Comparison of ENCODE assay signal across 14 mouse cellular contexts in genomic region chr14:47086123-47086522, GRCm38 (mm10).
DNase-seq lines count a peak whose midpoint lies in the region; ATAC-seq and TF ChIP-seq lines count a peak whose summit lies in the region.
"Had no signal": no experiment of that assay in that cellular context is flagged by ENCODE, and none has a peak within 500 bp of the region (broad histone marks: within the 10 kb centered on the region; RNA-seq: fewer than 3 reads in every experiment).

No protein-coding gene starts in this region.

- no peaks in the 10 kb centered on the region for H3K79me2 ChIP-seq in CH12.LX (replicated peaks; ENCODE audit: control insufficient read depth, extremely low read depth, insufficient read depth, poor library complexity, severe bottlenecking)

- intact Hi-C loops in gastrocnemius, adult 2 months (cut with DNase I), result loop anchor here (1.0 to 5.0 kb wide), 5 partner anchors 81 to 254 kb away; partner anchors contain the start of gene Cgrrf1
- intact Hi-C loops in gastrocnemius, postnatal 14 days (cut with DNase I; ENCODE audit: low total_unique reads), result loop anchor here (2.0 to 10.0 kb wide), 2 partner anchors 169 to 205 kb away; no protein-coding TSS in a partner anchor
- intact Hi-C loops in heart, postnatal 14 days (cut with DNase I), result loop anchor here (1.0 to 10.0 kb wide), 5 partner anchors 85 to 309 kb away; partner anchors contain the start of gene Cgrrf1

- H3K4me3 ChIP-seq in gastrocnemius, adult 2 months, result no peak overlapping the region
- no peak overlapping the region for H3K4me3 ChIP-seq in heart, embryonic 15.5 days
- H3K4me3 ChIP-seq in liver, embryonic 11.5 days (ENCODE audit: low read depth, low read length), result no peak overlapping the region
- peak overlapping the region in 2 of 3 experiments; percentile 21 to 44 for H3K4me3 ChIP-seq in CH12.LX (replicated peaks in 1 of 3; ENCODE audit: low read depth in 2 of 3, low read length in 2 of 3, poor library complexity in 1 of 3)
- H3K4me3 ChIP-seq: myocyte had no signal

- no peak overlapping the region for H3K4me2 ChIP-seq in heart, embryonic 15.5 days
- peak overlapping the region; percentile 82 for H3K4me2 ChIP-seq in liver, embryonic 11.5 days
- peak overlapping the region; percentile 96 for H3K4me2 ChIP-seq in CH12.LX (ENCODE audit: insufficient read depth, low read depth, poor library complexity, severe bottlenecking)

- H3K27me3 ChIP-seq in heart, embryonic 15.5 days, result no peaks in the 10 kb centered on the region
- no peaks in the 10 kb centered on the region; the same call in 1 of the 2 replicates for H3K27me3 ChIP-seq in liver, embryonic 11.5 days (replicated peaks; ENCODE audit: control insufficient read depth, insufficient read depth, low read length)
- H3K27me3 ChIP-seq in CH12.LX (replicated peaks), result no peaks in the 10 kb centered on the region
- H3K27me3 ChIP-seq: kidney, embryonic 15.5 days; liver, embryonic 13.5 days; neural tube, embryonic 13.5 days; stomach, embryonic 15.5 days had no signal

- peaks cover 3% of the 10 kb centered on the region; the same call in 1 of the 2 replicates for H3K36me3 ChIP-seq in heart, embryonic 15.5 days
- H3K36me3 ChIP-seq in liver, embryonic 11.5 days (ENCODE audit: control insufficient read depth, insufficient read depth, low read length), result no peaks in the 10 kb centered on the region
- peaks cover 0 to 3% of the 10 kb centered on the region in 2 experiments for H3K36me3 ChIP-seq in CH12.LX (replicated peaks in 1 of 2; ENCODE audit: control insufficient read depth in 1 of 2, insufficient read depth in 1 of 2, low read length in 1 of 2)
- H3K36me3 ChIP-seq: kidney, embryonic 15.5 days; liver, embryonic 13.5 days; neural tube, embryonic 13.5 days; stomach, embryonic 15.5 days had no signal

- no peak for TF ChIP-seq POLR2A in CH12.LX (IDR thresholded peaks at IDR 0.05; ENCODE audit: low read depth, low read length)

- H3K4me1 ChIP-seq in heart, embryonic 15.5 days (replicated peaks), result peaks cover 60% of the 10 kb centered on the region
- H3K4me1 ChIP-seq in liver, embryonic 11.5 days (replicated peaks; ENCODE audit: control insufficient read depth, insufficient read depth, low read length), result peaks cover 11% of the 10 kb centered on the region
- H3K4me1 ChIP-seq in CH12.LX (ENCODE audit: control insufficient read depth in 1 of 2, insufficient read depth in 2 of 2), result peaks cover 7 to 61% of the 10 kb centered on the region in 2 experiments

- H3K27ac ChIP-seq in gastrocnemius, adult 2 months, result peak overlapping the region; percentile 90
- peak overlapping the region; percentile 77; the same call in 1 of the 2 replicates for H3K27ac ChIP-seq in heart, embryonic 15.5 days
- no peak overlapping the region for H3K27ac ChIP-seq in liver, embryonic 11.5 days (ENCODE audit: low read depth, low read length)
- H3K27ac ChIP-seq in CH12.LX (ENCODE audit: insufficient read depth, low read depth), result no peak overlapping the region; the same call in 1 of the 2 replicates
- H3K27ac ChIP-seq: kidney, embryonic 15.5 days; liver, embryonic 13.5 days; neural tube, embryonic 13.5 days; stomach, embryonic 15.5 days had no signal

- no peak for DNase-seq in gastrocnemius, adult 2 months
- no peak for DNase-seq in gastrocnemius, postnatal 14 days
- no peak for DNase-seq in heart, postnatal 14 days
- DNase-seq in liver, embryonic 11.5 days (ENCODE audit: low spot score), result no peak
- DNase-seq in liver (no peak), CH12.LX (ENCODE audit: extremely low read depth) (peak; percentile 88)
- no peak for DNase-seq in embryo, embryonic 11 days

- peak; percentile 82 for TF ChIP-seq EP300 in CH12.LX (IDR thresholded peaks at IDR 0.05; ENCODE audit: low read length)

- no peaks in the 10 kb centered on the region for H3K9me3 ChIP-seq in heart, embryonic 15.5 days (replicated peaks)
- H3K9me3 ChIP-seq in liver, embryonic 11.5 days (ENCODE audit: control insufficient read depth, low read length), result no peaks in the 10 kb centered on the region
- no peaks in the 10 kb centered on the region for H3K9me3 ChIP-seq in CH12.LX (replicated peaks; ENCODE audit: low read length)
- H3K9me3 ChIP-seq: forebrain, embryonic 10.5 days; kidney, embryonic 15.5 days; liver, embryonic 13.5 days; neural tube, embryonic 13.5 days; stomach, embryonic 15.5 days had no signal

- in situ Hi-C loops in CH12.LX (cut with MboI; ENCODE audit: low pct_ligation_motif_present, low pct_unique_long_range_greater_than_20kb, low sequenced_read_pairs), result loop anchor here (5.0 kb wide), 1 partner anchor 204 kb away; the partner anchor contains the start of gene Samd4

- no peak for ATAC-seq in heart, embryonic 15.5 days (replicated peaks; ENCODE audit: insufficient number of reproducible peaks, insufficient read depth, low FRiP score, low read depth)
- ATAC-seq in liver, embryonic 11.5 days (replicated peaks; ENCODE audit: low FRiP score), result no peak

- dilution Hi-C loops in CH12.LX (cut with MboI; ENCODE audit: extremely low pct_ligation_motif_present, extremely low pct_unique_long_range_greater_than_20kb, low sequenced_read_pairs), result no loop called here

- WGBS in heart, embryonic 15.5 days, result 60% methylated on average over 3 of the region's 3 CpGs
- 53% methylated on average over 3 of the region's 3 CpGs for WGBS in liver, embryonic 11.5 days

- no peak for TF ChIP-seq CTCF in gastrocnemius, adult 2 months (IDR thresholded peaks at IDR 0.05)
- no peak for TF ChIP-seq CTCF in CH12.LX (conservative IDR thresholded peaks at IDR 0.05 in 1 of 2, IDR thresholded peaks at IDR 0.05 in 1 of 2; ENCODE audit: low read depth in 2 of 2, low read length in 2 of 2)

- no peak overlapping the region for H3K9ac ChIP-seq in heart, embryonic 15.5 days
- no peak overlapping the region for H3K9ac ChIP-seq in liver, embryonic 11.5 days (ENCODE audit: low read depth, low read length)
- H3K9ac ChIP-seq in CH12.LX (ENCODE audit: insufficient read depth, low read depth), result peak overlapping the region; percentile 16; the same call in 1 of the 2 replicates
- H3K9ac ChIP-seq: stomach, embryonic 15.5 days had no signal

- TF ChIP-seq RAD21 in CH12.LX (IDR thresholded peaks at IDR 0.05; ENCODE audit: low read depth, low read length), result no peak

TF ChIP-seq in CH12.LX, 34 proteins besides CTCF, POLR2A, EP300 and RAD21:
- TF ChIP-seq ZNF384 (IDR thresholded peaks at IDR 0.05; ENCODE audit: low read depth, low read length), result 0 out of 2 replicates have a peak, but pooled peaks have one; percentile 15
- TF ChIP-seq SMC3 (IDR thresholded peaks at IDR 0.05; ENCODE audit: low read depth, low read length), result no peak
- TF ChIP-seq TBP (conservative IDR thresholded peaks at IDR 0.05; ENCODE audit: low read depth, low read length), result no peak
- no peak for TF ChIP-seq CHD1 (IDR thresholded peaks at IDR 0.05; ENCODE audit: low read depth, low read length)
- TF ChIP-seq MAFK (IDR thresholded peaks at IDR 0.05; ENCODE audit: insufficient replicate concordance, low read length), result no peak
- TF ChIP-seq CHD2 (IDR thresholded peaks at IDR 0.05; ENCODE audit: low read length), result peak; percentile 52; the same call in 1 of the 2 replicates
- TF ChIP-seq MAZ (IDR thresholded peaks at IDR 0.05; ENCODE audit: low read depth, low read length), result peak; percentile 82; the same call in 1 of the 2 replicates
- TF ChIP-seq ETS1 (conservative IDR thresholded peaks at IDR 0.05; ENCODE audit: low read depth, low read length), result peak; percentile 69
- TF ChIP-seq USF1 (IDR thresholded peaks at IDR 0.05; ENCODE audit: low read depth, low read length), result no peak
- TF ChIP-seq MXI1 (IDR thresholded peaks at IDR 0.05; ENCODE audit: low read depth, low read length), result no peak
- no peak for TF ChIP-seq MYC (IDR thresholded peaks at IDR 0.05; ENCODE audit: low read depth, low read length)
- TF ChIP-seq TCF12 (IDR thresholded peaks at IDR 0.05; ENCODE audit: low read depth, low read length), result peak; percentile 39; the same call in 1 of the 2 replicates
- TF ChIP-seq IRF4 (IDR thresholded peaks at IDR 0.05; ENCODE audit: low read depth, low read length), result peak; percentile 74
TF ChIP-seq in CH12.LX: peak in this region for 6.

Comparison
In these comparisons a context has a peak if more than half of its experiments do, and no peak if none do; other contexts are left out.
1. H3K27ac ChIP-seq: peak in gastrocnemius, adult 2 months (single experiment) and heart, embryonic 15.5 days (single experiment); none in liver, embryonic 11.5 days (single experiment) and CH12.LX (single experiment).
2. H3K4me3 ChIP-seq: peak in CH12.LX (2 of 3); none in gastrocnemius, adult 2 months (single experiment), heart, embryonic 15.5 days (single experiment) and liver, embryonic 11.5 days (single experiment).